Mouse (Mus musculus) inflammation-experienced regulatory T-cells, adult 6 months (primary cell): ENCODE results near the gene Tnks2. TPM values are rescaled to one million over a fixed set of nuclear protein-coding genes. Genes with fewer than 3 reads are reported as not detected.

Experiments used
- ATAC-seq: one replicate; pipeline ENCODE4 v1.8.0; 2017
- polyA plus RNA-seq, 3 experiments: library from polyadenylated mRNA; unstranded; fragments of 100-300 nt; shearing (Covaris generic); gene quantifications; one replicate each; pipeline ENCODE4 v1.2.1; 2017

Tnks2 gene
- polyA plus RNA-seq, 3 experiments from 2014 or later: 25.8 to 31.5 (median 31.3) TPM

DNA sequence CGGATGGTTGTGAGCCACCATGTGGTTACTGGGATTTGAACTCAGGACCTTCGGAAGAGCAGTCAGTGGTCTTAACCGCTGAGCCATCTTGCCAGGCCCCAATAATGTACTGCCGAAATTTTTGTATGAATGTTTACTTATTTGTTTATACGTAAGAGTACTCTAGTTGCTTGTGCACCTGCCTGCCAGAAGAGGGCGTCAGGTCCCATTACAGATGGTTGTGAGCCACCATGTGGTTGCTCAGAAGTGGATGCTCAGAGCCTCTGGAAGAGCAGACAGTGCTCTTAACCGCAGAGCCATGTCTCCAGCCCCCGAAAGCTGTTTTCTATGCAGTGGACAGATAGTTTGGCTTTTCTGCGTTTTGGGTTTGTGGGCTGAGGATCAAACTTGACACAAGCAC is 63.7 kb downstream of the Tnks2 start:
- no peak for ATAC-seq

DNA sequence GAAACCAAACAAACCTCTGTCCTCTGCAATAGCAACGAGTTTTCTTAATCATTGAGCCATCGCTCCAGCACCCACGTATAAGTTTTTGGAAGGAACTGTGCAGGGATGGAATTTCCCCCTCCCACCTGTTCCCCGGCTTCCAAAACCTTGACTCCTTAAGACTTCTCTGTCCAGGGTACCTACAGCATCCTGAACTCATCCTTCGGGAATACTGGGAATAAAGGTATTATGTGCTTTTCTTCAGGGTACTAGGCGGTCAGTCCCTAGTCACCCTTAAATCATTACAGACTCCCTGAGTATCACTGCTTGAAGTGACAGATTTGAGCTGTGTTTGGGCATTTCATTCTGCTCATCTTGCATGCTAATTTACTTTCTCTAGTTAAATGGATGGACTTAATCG is 69.3 kb downstream of the Tnks2 start:
- ATAC-seq: no peak

DNA sequence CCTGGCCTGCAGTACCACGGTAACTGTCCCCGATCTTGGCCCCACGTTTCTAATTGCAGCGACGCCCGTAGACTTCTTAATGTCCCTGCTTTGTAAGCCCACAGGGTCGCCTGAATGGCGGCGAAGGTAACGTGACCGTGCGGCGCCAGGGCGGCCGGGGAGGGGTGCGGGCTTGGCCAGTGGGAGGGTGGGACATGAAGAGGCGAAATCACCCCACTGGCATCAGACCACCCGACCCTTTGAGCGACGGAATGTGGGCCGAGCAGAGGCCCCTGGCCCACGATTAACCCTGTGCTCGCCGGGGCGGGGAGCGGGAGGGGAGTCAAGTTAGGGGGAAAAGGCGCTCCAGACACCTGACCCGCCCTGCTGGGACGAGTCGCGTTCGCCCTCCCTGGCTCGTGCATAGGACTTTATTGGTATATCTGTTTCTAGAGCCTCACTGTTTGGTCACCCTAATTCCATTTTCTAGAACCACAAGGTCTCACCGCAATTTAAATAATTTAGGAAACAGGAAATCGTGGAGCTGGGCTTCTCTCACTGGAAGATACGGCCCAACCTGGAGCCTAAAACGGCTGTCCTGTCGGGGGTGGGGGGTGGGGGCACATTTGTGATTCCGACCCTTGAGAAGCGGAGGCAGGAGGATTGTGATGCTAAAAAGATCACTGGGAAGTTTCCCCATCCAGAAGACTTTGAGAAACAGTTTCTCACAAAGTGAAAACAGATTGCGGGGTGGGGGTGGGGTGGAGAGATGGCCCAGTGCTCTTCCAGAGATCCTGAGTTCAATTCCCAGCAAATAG is 70.4 kb downstream of the Tnks2 start:
- no peak for ATAC-seq

DNA sequence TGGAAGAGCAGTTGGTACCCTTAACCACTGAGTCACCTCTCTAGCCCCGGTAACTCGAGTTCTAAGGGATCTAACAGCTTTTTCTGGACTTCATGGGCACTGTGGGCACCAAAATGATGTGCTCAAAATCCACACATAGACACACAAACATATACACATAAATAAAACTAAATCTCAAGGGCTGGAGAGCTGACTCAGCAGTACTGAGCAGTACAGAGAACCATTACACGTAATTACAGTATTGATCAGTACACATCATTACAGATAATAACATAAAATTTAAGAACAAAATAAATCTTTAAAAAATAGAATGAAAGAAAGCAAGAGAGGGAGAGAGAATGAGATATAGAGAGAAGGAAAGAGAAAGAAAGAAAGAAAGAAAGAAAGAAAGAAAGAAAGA is 75.1 kb downstream of the Tnks2 start:
- ATAC-seq: no peak

DNA sequence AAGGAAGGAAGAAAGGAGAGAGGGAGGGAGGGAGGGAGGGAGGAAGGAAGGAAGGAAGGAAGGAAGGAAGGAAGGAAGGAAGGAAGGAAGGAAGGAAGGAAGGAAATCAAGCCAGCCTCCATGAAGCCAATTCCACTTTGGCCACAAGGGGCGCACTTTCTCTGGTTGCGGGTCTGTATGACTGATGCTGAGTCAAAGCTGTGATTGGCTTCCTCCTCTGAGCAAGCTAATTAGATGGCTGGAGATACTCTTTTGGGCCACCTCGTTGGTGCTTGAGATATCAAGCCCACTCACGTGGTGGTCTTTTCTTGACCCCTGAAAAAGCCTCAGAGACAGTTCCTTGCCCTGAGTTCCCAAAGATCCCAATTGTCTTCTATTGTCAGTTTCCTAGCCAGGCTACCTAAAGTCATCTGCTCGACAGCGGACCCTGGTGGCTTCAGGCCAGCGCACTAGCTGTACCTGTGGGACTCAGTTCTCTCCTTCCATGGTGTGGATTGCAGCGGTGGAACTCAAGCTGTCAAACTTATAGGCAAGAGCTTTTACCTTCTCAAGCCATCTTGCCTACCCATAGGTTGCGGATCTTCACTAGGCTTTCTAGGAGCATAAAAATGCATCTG is 75.8 kb downstream of the Tnks2 start:
- ATAC-seq: peak; percentile 60

DNA sequence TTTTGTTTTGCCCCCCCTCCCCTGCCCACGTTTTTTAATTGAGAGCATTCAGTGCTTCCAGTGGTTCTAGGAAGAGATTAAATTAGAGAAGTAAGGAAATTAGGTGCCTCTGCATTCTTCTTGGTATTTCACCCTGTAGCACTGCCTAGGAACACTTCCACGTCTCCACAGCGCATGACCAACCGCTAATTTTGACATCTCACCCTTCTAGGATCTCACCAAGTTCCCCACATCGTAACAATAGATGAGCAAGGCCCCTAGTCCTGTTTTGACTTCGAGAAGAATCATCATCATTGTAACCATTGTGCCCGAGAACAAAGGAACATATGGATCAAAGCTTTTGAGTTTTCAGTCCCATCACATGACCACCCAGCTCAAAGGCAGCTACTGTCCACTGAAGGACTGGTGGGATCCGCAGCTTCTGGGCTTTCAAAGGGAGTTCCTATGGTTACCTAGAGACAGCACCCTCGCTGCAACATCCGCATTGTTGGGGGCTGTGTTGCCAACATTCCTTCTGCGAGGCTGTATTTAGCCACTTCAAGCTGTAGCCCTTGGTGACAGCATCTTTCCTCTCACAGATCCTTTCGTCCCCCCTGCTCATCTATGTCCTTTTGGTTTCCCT is 76.5 kb downstream of the Tnks2 start:
- ATAC-seq: no peak

DNA sequence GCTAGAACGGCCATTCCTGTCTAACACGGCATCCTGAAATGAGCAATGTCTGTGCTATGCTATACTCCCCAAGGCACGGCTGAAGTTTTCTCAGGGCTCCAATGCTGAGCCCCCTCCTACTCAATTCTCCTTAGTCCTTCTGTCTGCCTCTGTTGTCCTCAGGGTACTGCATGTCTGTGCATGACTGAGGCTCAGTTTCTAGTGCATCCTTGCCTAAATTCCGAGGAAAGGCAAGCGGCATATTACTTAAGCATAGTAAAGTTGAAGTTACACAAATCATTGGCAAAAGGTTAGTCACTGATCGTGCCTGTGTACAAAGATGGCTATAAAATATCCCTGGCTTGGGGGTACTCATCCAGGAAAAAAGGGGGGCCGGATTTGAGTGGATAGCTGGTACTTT is 79.0 kb downstream of the Tnks2 start:
- no peak for ATAC-seq

DNA sequence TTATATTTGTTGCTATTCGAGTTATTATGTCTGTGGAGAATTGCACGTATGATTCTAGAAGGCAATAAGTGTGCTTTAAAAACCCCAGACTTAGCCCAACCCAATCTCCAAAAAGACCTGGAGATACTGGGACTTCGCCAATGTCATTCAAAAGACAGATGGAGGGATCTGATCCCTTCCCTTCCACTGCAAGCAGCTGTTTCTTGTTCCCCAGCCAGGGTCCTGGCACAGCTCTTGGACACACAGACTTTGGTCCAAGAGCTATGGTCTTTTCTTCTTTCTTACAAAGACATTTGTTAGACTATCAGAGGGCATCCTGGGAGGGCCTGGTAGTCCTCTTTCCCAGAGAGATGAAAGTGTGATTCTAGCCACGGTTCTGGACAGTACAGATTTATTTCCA is 82.2 kb downstream of the Tnks2 start:
- ATAC-seq: no peak

DNA sequence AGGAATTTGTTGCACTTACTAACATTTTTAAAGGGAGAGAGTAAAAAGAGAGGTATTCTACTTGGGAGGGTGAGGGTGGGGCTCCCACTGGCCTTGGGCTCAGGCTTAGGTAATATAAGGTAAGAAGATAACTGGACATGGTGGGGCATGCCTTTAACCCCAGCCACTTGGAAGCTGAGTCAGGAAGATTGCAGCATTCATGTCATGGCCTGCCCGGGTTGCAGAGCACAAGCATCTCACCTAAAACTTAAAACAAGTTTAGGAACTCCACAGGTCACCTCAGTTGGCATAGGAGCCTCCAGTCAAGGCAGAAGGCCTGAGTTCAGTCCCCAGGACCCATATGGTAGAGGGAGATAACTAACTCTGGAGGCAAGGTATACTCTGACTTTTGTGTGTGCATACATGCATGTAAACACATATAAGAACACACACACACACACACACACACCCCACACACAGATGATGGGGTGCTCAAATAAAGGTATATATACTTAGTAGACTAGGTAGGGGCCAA is 82.9 kb downstream of the Tnks2 start:
- ATAC-seq: no peak

DNA sequence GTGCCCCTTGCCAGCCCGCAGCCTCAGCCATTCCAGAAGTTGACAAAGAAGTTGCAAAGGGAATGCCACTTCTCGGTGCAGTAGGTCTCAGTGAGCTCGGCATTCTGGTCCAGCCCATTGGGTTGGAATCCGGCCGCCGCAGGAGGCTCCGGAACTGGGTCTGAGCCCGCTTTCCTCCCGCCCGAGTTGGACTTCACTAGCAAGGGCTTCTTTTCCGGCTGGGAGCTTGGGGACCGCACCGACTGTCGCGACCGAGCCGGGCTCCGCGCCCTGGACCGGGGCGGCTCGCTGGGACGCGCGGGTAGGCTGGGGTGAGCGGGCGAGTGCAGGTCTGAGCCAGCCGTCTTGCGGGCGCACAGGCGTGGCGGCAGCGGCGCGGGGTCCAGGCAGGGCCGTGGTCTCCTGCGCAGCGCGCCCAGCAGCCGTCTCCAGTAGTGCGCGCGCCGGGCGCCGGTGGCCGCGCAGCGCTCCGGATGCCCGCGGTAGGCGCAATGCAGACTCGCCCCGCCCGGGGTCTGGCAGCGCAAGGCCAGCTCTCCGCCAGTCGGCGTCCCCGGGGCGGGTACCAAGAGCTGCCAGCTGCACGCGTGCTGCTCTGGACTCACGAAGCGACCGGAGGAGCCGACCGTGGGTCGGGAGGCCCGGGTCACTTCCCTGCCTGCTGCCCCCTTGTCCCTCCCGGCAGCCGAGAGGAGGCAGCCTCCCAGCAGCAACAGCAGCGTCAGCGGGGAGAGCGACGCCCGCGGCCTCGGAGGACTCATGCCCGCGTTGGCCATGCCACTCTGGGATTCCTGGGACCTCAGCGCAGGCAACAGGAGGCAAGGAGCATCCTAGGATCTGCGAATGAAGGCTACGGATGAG is 84.6 kb downstream of the Tnks2 start:
- peak; percentile 69 for ATAC-seq

DNA sequence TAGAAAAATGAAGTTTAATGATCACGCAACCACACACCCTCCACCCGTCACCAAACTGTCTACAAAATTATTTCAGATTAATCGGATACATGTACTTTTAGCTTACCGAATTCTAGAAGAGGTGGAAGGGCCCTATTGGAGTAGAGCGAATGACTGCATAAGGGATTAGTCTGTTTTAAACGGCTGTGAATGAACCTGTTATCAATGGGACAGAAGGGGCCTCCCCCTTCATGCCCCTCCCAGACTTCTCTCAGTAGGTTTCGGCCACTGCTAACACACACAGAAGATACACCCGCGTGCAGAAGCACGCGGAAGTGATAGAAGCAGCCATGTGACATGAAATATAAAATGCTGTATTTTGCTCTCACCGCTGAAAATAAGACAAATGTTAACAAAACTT is 85.4 kb downstream of the Tnks2 start, which contains the start of gene Fgfbp3:
TSS of gene Fgfbp3 (minus strand) at position 150 of the 400 bp plus-strand sequence.
- ATAC-seq: peak; percentile 46

DNA sequence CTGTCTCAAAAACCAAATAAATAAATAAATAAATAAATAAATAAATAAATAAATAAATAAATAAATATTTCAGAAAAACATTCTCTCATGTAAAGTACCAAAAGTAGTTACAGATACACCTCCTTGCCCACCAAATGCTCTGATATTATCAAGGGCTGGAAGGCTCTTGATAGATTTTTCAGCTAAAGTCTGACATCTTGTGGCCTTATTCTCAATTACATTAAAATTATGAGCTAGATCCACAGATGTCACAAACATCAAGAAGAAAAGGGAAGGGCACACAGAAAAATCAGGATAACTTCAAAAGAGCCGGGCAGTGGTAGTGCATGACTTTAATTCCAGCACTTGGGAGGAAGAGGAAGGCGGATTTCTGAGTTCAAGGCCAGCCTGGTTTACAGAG is 88.0 kb downstream of the Tnks2 start:
- ATAC-seq: peak; percentile 22

DNA sequence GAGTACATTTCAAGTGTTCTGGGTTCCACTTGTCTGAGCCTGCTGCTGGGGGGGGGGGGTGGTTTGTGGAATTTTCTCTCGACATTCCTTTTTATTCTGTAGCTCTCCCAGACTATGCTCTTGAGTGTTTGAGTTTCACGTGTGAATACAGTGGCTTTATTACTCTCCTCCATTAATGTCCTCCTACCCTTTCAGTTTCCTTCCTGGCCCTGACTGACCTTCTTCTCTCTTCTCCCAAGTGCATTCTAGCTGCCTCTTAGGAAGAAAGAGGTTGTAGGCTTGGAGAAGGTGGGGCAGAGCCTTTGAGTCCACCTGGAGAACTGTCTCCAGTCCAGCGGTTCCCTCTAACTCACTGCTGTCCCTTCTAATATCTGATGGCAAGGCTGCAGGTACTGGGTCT is 88.9 kb downstream of the Tnks2 start:
- no peak for ATAC-seq

DNA sequence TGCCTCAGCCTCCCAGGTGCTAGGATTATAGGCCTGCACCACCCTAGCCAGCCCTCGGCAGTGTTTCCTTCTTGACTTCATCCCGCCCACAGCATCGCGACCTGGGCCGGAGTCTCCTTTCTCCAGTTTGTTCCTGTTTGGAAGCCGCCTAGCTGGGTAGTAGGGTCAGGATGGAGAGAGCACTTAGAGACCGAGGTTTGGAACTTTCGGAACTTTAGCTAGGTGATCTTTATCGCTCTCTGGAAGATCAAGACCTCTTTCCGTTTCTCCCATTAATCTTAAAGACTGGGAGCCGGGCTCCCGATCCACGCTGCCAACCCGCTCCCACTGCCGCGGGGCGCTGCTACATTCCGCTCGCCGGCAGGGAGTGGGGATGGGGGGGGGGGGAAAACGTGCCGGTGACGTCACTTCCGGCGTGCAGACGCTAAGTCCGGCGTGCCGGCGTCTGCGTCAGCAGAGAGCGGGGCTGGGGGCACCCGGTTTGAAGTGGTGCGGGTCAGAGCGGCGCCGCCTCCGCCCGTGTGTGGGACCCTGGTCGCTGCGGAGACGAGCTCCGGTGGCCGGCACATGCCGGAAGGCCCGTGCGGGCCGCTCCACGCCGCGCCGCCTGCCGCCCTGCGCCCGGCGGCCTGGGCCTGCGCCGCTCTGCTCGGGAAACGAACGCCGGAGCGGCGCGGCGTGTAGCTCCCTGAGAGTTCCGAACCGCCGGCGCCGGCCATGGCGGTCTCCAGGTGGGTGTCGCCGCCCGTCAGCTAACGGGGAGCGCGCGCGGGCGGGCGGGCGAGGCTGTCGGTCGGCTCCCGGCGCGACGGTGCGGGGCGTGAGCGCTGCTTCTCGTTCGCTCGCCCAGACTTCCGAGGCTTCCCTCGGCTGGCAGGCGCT is 91.9 kb downstream of the Tnks2 start, which contains the start of gene Btaf1:
TSS of gene Btaf1 (plus strand) at position 409 of the 882 bp plus-strand sequence.
- ATAC-seq: peak; percentile 86

DNA sequence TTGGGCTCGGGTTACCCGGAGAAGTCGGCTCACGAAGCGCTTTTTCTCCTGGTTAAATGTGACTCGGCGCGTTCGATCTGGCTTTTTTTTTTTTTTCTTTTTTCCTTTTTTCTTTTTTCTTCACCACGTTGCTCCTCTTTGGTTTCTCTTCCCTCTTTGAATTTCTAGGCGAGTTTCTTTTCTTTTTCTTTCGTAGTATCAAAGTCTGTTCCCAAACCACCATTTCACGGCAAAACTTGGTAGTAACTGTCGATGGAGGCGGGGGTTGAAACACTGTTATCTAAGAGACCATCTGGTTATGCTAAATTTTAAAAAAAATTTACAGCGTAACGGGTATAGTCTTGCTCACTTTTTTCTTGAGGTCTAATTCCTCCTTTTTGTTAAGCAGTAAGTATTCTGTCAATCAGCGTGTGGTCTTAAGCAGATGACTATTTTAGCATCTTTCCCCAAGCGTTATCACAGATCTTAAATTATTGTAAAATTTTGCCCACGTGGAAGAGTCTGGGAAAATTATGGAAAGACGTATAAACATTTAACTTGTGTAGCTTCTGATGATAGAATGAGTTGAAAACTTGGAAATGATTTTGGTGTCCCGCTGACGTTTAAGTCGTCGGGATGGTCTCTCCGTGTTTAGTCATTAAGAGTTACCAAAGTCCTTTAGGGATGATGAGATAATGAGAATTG is 92.7 kb downstream of the Tnks2 start:
- no peak for ATAC-seq

DNA sequence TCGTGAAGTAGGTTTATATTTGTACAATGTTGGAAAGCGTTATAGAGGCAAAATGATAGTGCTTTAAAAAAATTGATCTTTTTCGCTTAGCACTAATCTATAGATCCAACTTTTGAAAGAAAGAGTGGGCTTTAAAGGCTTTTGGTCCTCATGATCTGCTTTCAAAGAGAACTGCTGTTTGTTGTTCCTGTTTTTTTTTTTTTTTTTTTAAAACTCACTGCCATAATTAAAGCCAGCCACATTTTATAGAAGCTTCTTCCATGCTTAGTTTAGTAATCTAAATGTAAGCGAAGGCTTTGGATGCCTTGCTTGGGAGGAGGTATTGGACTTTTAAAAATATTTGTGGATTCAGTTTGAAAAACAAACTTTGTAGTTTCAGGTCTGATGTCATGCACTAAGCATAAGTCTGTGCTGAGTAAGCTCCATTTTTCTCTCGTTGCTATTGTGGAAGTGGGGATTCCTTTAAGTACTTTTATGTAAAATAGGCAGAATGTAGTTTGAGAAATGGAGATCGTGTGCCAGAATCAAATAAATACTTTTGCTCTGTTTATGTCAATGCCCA is 93.8 kb downstream of the Tnks2 start:
- ATAC-seq: no peak

DNA sequence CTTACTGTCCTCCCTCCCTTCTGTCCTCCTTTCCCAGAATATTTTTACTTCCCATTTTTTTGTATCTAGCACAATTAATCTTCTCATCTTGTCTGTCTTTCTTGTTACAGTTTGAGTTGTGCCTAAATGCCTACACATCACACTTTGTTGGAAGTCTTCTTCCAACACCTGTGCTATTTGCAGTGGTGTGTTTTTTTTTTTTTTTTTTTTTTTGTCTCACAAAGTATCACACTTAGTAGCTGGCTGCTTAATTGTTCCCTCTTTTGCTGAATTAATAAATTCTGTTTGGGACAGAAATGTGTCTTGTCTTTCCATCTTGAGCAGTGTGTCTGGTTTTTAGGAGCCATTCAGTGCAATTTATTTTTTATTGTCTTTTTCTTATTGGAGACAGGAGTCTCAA is 95.8 kb downstream of the Tnks2 start:
- no peak for ATAC-seq

DNA sequence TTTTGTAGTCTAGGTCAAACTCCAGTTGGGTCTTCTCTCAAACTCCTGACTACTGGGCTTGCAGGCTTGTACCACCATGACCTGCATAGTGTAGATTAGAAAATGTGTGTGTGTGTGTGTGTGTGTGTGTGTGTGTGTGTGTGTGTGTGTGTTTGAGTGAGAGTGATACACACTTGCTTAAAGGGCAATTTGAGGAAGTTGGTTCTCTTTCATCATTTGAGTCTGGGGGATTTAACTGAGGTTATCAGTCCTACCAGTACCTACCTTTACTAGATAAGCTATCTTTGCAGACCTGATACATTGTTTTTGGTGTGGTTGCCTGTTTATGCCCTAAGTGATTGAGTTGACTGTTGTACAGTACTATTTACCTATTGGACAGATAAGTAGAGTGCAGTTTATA is 98.1 kb downstream of the Tnks2 start:
- no peak for ATAC-seq

DNA sequence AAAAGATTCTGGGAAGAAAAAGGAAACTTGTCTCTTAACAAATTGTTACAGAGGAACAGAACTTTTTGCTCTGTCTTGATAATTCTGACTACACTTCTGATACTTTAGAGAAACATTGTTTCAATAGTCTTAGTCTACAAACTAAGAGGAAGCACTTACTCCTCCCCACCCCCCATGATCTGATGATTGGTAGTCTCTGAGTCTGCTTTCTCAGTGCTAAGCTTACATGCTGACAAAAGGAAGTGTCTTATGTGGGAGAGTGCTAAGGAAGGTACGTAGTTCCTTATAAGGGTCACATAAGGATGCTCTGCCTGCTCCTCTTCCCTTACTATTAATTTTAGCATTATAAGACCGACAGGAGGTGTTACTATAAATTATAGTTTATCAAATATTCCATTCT is 98.6 kb downstream of the Tnks2 start:
- peak; percentile 63 for ATAC-seq

DNA sequence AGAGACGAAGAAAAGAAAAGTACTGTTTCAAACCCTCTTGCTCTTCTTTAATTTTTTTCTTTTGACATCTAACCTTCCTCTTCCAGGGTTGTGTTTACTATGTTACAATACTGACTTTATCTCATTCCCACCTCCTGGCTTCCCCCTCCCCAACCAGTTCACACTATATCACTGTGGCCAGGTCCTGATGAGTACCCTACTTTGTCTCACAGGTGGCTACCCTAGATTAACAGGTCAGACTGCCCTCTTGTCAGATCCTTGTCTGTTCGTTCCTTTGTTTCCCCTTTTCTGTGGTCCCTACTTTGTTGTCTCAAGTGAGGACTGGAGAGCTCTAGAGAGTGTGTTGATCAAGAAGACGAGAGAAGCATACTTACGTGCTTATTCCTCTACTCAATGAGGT is 102.3 kb downstream of the Tnks2 start:
- no peak for ATAC-seq

DNA sequence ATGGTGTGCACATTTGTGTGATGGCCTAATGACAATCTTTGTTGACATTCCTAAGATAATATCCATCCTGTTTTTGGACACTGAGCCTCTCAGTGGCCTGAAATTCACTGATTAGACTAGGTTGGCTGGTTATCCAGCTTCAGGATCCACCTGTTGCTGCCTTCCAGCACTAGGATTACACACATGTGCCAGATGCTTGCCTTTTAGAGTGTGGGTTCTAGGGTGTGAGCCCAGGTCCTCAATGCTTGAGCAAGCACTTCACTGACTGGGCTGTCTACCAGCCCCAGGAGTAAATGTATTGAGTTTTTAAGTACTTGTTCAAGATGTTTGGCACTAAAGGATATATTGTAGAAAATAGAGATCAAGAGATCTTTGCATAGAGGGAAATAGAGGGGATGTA is 104.0 kb downstream of the Tnks2 start:
- no peak for ATAC-seq
